Mouse (Mus musculus): ENCODE results near the gene Dnajc13. TPM values are rescaled to one million over a fixed set of nuclear protein-coding genes. Genes with fewer than 3 reads are reported as not detected.

The Dnajc13 gene
- polyA plus RNA-seq, 1 experiment from 2014 or later: 23.0 TPM

DNA sequence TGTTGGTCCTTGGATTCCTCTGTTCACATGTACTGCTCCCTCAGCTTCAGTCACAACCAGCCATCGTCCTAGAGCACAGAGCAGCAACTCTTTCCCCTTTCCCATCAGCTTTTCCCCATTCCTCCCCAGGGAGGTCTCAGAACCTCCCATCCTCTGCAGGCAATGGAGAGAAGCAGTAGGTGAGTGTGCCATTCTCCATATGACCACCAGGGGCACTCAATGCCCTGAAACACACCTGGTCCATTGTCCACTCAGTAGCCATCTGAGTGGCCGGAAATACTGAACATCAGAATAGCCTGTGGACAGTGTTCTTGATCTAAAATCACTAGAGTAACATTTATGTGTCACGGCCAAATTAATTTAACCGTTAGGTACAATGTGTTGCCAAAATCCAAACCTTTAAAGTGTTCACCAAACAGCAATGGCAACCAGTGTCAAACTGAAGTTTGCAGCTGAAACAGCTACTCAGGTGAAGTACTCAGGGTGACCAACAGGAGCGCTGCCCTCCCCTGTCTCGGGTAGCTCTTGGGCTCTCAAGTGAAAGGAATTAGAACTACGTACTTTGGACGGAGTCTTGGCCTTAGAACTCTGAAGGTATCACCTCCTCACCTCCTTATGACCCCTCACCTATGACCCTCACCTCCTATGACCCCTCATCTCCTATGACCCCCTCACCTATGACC lies 118.3 kb downstream of the Dnajc13 start:
- no peak for ATAC-seq (replicated peaks; ENCODE audit: low FRiP score)
- WGBS: 85% methylated on average over 8 of the region's 8 CpGs
- no peak overlapping the region for H3K27ac ChIP-seq
- H3K27me3 ChIP-seq: no peaks in the 10 kb centered on the region
- 0 out of 2 replicates have a peak, but pooled peaks cover 5% of the 10 kb centered on the region for H3K36me3 ChIP-seq
- H3K4me3 ChIP-seq (replicated peaks): no peak overlapping the region
- no peaks in the 10 kb centered on the region for H3K9me3 ChIP-seq (replicated peaks)
- H3K4me2 ChIP-seq: no peak overlapping the region
- H3K9ac ChIP-seq: no peak overlapping the region
- no peaks in the 10 kb centered on the region for H3K4me1 ChIP-seq

GRCm38 (mm10) chr9:104142805-104143204 lies 119.9 kb downstream of the Dnajc13 start:
- ATAC-seq (replicated peaks; ENCODE audit: low FRiP score): no peak
- Histone ChIP-seq H3K27ac (no peak overlapping the region), H3K4me1 (no peaks in the 10 kb centered on the region), H3K4me3 (replicated peaks) (no peak overlapping the region), H3K27me3 (no peaks in the 10 kb centered on the region), H3K36me3 (no peaks in the 10 kb centered on the region), H3K4me2 (no peak overlapping the region), H3K9ac (no peak overlapping the region), H3K9me3 (replicated peaks) (no peaks in the 10 kb centered on the region)
- 73% methylated on average over 14 of the region's 14 CpGs for WGBS

DNA sequence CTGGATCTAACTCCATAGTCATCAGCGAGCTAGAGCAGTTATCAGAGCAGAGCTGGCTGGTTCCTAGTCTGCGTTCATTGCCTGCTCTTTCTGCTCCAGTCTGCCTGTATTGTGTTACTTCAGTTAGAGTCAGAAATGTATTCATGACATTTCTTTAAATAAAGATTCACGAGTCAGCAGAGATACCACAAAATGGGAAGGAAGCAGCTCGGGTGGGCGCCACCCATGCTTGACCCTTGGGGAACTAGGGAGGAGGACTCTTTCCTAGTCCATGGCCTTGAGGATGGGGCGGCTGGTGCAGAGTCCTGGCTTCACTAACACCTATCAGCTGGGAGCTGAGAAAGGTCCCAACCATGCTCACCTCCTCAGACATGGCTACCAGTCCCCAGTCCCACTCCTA lies 122.4 kb downstream of the Dnajc13 start:
- WGBS: 82% methylated on average over 6 of the region's 6 CpGs
- Histone ChIP-seq H3K4me3 (replicated peaks) (no peak overlapping the region), H3K36me3 (no peaks in the 10 kb centered on the region), H3K9me3 (replicated peaks) (no peaks in the 10 kb centered on the region), H3K4me2 (no peak overlapping the region), H3K4me1 (no peaks in the 10 kb centered on the region), H3K9ac (no peak overlapping the region), H3K27ac (no peak overlapping the region), H3K27me3 (no peaks in the 10 kb centered on the region)
- ATAC-seq (replicated peaks; ENCODE audit: low FRiP score): no peak

DNA sequence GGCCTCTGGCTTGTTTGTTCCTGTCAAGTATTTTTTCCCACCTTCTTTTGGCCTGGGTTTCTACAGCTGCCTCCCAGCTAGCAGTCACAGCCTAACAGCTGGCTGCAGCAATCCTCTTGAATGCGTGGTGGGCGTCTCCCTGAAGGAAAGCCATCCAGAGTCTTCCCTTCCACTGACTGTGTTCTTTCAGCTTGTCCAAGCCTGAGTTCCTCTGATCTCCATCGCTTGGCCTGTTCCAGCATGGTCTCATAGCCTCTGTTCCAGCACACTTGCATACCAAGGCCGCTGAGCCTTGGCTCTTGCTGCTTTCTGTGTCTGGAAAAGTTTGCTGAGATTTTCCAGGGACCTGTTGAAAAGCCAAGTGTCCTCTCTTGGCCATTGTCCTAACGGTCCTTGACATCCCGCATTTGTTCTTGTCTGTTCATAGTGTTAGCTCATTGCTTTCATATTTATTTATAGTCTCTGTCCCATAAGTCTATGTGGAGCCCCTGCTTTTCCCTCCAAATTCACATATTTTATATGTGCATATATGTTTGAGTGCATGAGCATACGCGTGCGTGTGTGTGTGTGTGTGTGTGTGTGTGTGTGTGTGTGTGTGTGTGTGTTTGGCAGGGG lies 132.5 kb downstream of the Dnajc13 start:
- no peak overlapping the region for H3K4me3 ChIP-seq (replicated peaks)
- no peaks in the 10 kb centered on the region for H3K36me3 ChIP-seq
- H3K4me2 ChIP-seq: no peak overlapping the region
- no peak overlapping the region for H3K27ac ChIP-seq
- H3K9me3 ChIP-seq (replicated peaks): no peaks in the 10 kb centered on the region
- 83% methylated on average over 9 of the region's 9 CpGs for WGBS
- peaks cover 2% of the 10 kb centered on the region; the same call in 1 of the 2 replicates for H3K4me1 ChIP-seq
- no peak for ATAC-seq (replicated peaks; ENCODE audit: low FRiP score)
- no peak overlapping the region for H3K9ac ChIP-seq
- H3K27me3 ChIP-seq: no peaks in the 10 kb centered on the region

DNA sequence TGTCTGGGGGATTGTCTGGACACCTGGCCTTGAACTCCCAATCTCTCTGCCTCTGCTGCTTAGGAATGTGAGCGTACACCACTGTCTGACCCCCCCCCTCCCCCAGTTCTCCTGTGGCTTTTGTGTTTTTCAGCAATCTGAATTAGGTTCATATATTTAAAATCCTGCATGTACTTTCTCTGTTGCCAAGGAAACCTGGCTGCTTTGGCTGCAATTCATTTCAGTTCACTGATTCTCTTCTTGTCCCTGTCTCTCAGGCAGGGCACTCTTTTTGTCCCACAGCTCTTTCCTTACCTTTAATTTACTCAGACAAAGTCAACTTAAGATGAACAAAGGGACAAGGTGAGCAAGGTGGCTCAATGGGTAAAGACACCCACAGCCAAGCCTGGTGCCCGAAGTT lies 134.6 kb downstream of the Dnajc13 start:
- H3K4me1 ChIP-seq: peaks cover 20% of the 10 kb centered on the region
- no peak overlapping the region for H3K27ac ChIP-seq
- no peak overlapping the region for H3K4me2 ChIP-seq
- H3K36me3 ChIP-seq: no peaks in the 10 kb centered on the region
- H3K4me3 ChIP-seq (replicated peaks): no peak overlapping the region
- H3K9me3 ChIP-seq (replicated peaks): no peaks in the 10 kb centered on the region
- WGBS: 68% methylated on average over 2 of the region's 2 CpGs
- H3K27me3 ChIP-seq: no peaks in the 10 kb centered on the region
- ATAC-seq (replicated peaks; ENCODE audit: low FRiP score): no peak
- no peak overlapping the region for H3K9ac ChIP-seq

GRCm38 (mm10) chr9:104126833-104127232 lies 135.9 kb downstream of the Dnajc13 start, which contains the start of gene Ackr4:
TSS of gene Ackr4 (minus strand) at chr9:104126933.
- no peak for ATAC-seq (replicated peaks; ENCODE audit: low FRiP score)
- Histone ChIP-seq H3K4me1 (peaks cover 25% of the 10 kb centered on the region), H3K9me3 (replicated peaks) (no peaks in the 10 kb centered on the region), H3K4me3 (replicated peaks) (no peak within 1 kb of the TSS), H3K36me3 (no peaks in the 10 kb centered on the region), H3K9ac (no peak within 1 kb of the TSS), H3K4me2 (no peak within 1 kb of the TSS), H3K27me3 (no peaks in the 10 kb centered on the region), H3K27ac (no peak within 1 kb of the TSS)
- WGBS: 88% methylated on average over 3 of the region's 3 CpGs

GRCm38 (mm10) chr9:104123622-104124021 lies 139.1 kb downstream of the Dnajc13 start:
- Histone ChIP-seq H3K4me2 (peak overlapping the region; percentile 39), H3K9me3 (replicated peaks) (no peaks in the 10 kb centered on the region), H3K4me3 (replicated peaks) (no peak overlapping the region), H3K9ac (no peak overlapping the region), H3K27ac (peak overlapping the region; percentile 85), H3K27me3 (peaks cover 2% of the 10 kb centered on the region; the same call in 1 of the 2 replicates), H3K36me3 (no peaks in the 10 kb centered on the region), H3K4me1 (peaks cover 39% of the 10 kb centered on the region)
- peak; percentile 61 for ATAC-seq (replicated peaks; ENCODE audit: low FRiP score)
- 7% methylated on average over 5 of the region's 5 CpGs for WGBS

GRCm38 (mm10) chr9:104123101-104123500 lies 139.6 kb downstream of the Dnajc13 start:
- no peak overlapping the region for H3K9ac ChIP-seq
- WGBS: 33% methylated on average over 5 of the region's 5 CpGs
- H3K4me1 ChIP-seq: peaks cover 41% of the 10 kb centered on the region
- no peaks in the 10 kb centered on the region for H3K36me3 ChIP-seq
- peaks cover 2% of the 10 kb centered on the region; the same call in 1 of the 2 replicates for H3K27me3 ChIP-seq
- no peak overlapping the region for H3K4me3 ChIP-seq (replicated peaks)
- peak; percentile 48 for ATAC-seq (replicated peaks; ENCODE audit: low FRiP score)
- 0 out of 2 replicates have a peak overlapping the region, but pooled peaks have one; percentile 15 for H3K4me2 ChIP-seq
- peak overlapping the region; percentile 85 for H3K27ac ChIP-seq
- no peaks in the 10 kb centered on the region for H3K9me3 ChIP-seq (replicated peaks)

GRCm38 (mm10) chr9:104109151-104109550 lies 153.6 kb downstream of the Dnajc13 start:
- no peak for ATAC-seq (replicated peaks; ENCODE audit: low FRiP score)
- WGBS: 89% methylated on average over 5 of the region's 5 CpGs
- no peaks in the 10 kb centered on the region for H3K27me3 ChIP-seq
- no peak overlapping the region for H3K4me2 ChIP-seq
- H3K36me3 ChIP-seq: no peaks in the 10 kb centered on the region
- no peak overlapping the region for H3K4me3 ChIP-seq (replicated peaks)
- H3K9me3 ChIP-seq (replicated peaks): no peaks in the 10 kb centered on the region
- H3K9ac ChIP-seq: no peak overlapping the region
- H3K27ac ChIP-seq: no peak overlapping the region
- H3K4me1 ChIP-seq: no peaks in the 10 kb centered on the region

- H3K9ac ChIP-seq: no peak overlapping the region
- no peaks in the 10 kb centered on the region for H3K9me3 ChIP-seq (replicated peaks)
- no peak overlapping the region for H3K27ac ChIP-seq
- no peak overlapping the region for H3K4me3 ChIP-seq (replicated peaks)
- H3K4me1 ChIP-seq: no peaks in the 10 kb centered on the region
- ATAC-seq (replicated peaks; ENCODE audit: low FRiP score): no peak
- 74% methylated on average over 2 of the region's 2 CpGs for WGBS
- no peaks in the 10 kb centered on the region for H3K27me3 ChIP-seq
- H3K4me2 ChIP-seq: no peak overlapping the region
- no peaks in the 10 kb centered on the region for H3K36me3 ChIP-seq
These were observed 154.1 kb downstream of the Dnajc13 start for GRCm38 (mm10) chr9:104108571-104109143.

DNA sequence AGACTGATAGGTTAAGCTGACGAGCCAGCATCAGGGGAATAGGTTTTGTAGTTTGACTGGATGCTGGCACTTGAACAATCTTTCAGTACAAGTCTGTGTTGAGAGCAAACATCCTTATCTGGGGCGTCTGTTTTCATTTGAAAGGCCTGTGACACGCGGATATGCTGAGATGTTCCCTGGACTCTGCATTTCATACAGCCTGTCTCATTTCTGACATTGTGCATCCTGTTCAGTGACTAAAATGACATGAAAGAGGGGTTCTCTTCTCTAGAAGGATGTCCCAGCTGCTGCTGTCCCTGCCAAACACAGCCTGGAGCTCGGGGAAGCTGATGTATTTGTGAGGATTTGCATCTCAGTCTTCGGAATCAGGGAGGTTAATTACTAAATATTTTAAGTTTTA lies 155.2 kb downstream of the Dnajc13 start:
- WGBS: 61% methylated on average over 6 of the region's 6 CpGs
- Histone ChIP-seq H3K27me3 (no peaks in the 10 kb centered on the region), H3K4me3 (replicated peaks) (no peak overlapping the region), H3K4me2 (no peak overlapping the region), H3K9me3 (replicated peaks) (no peaks in the 10 kb centered on the region), H3K27ac (no peak overlapping the region), H3K36me3 (no peaks in the 10 kb centered on the region), H3K4me1 (peaks cover 6% of the 10 kb centered on the region), H3K9ac (no peak overlapping the region)
- 0 out of 2 replicates have a peak, but pooled peaks have one; percentile 40 for ATAC-seq (replicated peaks; ENCODE audit: low FRiP score)

DNA sequence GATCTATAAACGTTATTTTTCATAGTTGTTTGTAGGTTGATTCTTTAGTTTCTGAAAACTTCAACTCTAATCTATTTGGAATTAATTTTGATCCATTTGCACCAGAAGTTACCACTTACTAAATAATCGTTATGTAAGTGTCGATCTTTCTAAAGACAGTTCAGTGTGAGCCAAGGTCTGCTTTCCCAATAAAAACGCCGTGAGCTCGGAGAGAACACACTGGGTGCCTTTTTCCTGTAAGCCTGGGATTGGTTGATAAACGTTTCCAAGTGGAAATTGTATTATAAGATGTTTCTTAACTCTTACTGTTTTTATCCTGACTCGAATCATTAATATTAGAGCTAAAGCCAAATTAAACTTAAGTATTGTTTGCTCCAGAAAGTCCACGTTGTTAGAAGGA lies 155.8 kb downstream of the Dnajc13 start:
- Histone ChIP-seq H3K36me3 (no peaks in the 10 kb centered on the region), H3K27me3 (no peaks in the 10 kb centered on the region), H3K4me2 (no peak overlapping the region), H3K9me3 (replicated peaks) (no peaks in the 10 kb centered on the region), H3K9ac (no peak overlapping the region), H3K4me1 (peaks cover 11% of the 10 kb centered on the region), H3K27ac (no peak overlapping the region), H3K4me3 (replicated peaks) (no peak overlapping the region)
- ATAC-seq (replicated peaks; ENCODE audit: low FRiP score): no peak
- 73% methylated on average over 9 of the region's 9 CpGs for WGBS
